Mouse (Mus musculus): ENCODE measurements around the gene Tmem251. TPM values are rescaled to one million over a fixed set of nuclear protein-coding genes. Genes with fewer than 3 reads are reported as not detected.
A peak's percentile ranks its signal among the peaks of the same experiment; 100 is the strongest.

Gene Tmem251
- total RNA-seq, 2 experiments from 2014 or later, result 9.7 to 13.9 TPM

DNA sequence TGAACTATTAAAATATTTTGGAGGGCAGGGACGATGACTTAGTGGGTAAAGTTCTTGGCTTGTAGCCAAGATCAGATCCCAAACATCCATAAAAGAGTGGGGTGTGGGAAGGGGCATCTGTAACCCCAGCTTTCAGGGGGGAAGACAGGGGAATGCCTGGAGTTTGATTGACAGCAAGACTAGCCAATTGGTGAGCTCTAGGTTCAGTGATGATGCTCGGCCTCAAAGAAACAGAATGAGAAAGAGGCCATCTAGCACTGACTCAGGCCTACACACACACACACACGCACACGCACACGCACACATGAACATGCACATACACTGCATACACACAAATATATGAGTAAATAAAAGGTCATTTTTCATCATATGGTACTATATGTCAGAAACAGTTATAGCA lies 33.7 kb upstream of the Tmem251 start:
- ATAC-seq (ENCODE audit: poor library complexity, severe bottlenecking), result no peak

DNA sequence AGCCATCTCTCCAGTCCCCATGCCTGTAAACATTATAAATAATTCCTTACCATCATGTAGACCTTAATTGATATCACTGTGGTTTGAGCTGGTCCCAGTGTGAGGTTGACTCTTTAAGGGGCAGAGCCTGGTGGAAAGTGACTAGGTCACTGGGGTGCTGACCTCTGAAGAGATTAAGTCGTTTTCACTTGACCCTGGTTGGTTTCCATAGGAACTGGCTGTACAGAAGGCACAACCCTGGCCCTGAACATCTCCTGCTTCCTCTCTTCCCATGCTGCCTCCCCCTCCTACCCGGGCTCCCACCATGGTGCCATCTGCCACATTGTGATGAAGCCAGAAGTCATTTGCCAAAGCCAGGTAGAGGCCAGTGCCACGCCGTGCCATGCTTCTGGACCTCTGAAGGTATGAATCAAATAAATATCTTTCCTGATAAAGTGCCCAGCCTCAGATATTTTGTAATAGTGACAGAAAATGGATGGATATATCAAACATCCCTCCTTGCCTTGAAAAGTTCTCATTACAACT lies 32.6 kb upstream of the Tmem251 start:
- ATAC-seq (ENCODE audit: poor library complexity, severe bottlenecking), result no peak

DNA sequence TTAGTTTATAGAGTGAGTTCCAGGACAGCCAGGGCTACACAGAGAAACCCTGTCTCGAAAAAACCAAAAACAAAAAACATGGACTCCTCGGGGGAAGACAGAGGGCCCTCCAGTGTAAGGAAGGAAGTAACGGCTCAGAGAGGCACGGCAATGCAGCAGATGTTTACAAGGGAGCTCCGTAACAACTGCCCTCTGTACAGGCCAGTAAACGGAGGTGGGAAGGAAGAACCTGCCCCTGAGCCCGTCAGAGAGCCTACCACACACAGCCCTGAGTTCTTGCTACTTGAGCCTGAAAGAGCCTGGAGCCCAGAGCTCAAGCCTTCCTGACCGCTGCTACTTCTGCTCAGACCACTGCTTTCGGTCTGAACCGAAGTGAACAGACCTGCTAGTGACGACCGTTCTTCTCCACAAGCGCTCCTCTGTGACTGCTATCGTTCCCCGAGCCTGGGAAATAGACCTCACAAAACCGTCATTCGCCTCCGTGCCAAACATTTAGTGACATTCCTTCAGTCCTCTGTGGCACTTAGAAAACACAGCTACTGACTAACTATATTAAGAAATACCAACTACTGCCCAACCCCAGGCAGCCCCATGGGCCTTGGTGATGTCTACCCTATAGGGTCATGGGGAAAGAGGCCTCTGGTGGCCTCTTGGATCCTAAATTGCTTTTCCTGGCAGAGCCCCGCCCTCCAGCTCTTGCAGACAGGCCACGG lies 30.3 kb upstream of the Tmem251 start:
- ATAC-seq (ENCODE audit: poor library complexity, severe bottlenecking), result peak; percentile 68

DNA sequence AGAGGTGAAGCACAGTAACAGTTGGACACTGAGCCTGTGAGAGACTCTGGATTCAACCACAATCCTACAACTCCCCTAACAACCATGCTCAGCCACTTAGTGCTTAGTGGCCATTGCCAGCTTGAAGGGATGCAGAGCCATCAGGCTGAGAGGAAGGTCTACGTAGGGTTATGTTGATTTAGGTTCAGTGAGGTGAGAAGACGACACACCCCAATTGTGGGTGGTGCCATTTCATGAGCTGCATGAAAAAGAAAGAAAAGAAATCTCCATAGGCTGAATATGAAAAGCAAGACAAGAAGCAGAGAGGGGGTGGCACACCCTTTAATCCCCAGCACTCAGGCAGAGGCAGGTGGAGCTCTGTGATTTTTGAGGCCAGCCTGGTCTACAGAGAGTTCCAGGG lies 29.4 kb upstream of the Tmem251 start:
- no peak for ATAC-seq (ENCODE audit: poor library complexity, severe bottlenecking)

DNA sequence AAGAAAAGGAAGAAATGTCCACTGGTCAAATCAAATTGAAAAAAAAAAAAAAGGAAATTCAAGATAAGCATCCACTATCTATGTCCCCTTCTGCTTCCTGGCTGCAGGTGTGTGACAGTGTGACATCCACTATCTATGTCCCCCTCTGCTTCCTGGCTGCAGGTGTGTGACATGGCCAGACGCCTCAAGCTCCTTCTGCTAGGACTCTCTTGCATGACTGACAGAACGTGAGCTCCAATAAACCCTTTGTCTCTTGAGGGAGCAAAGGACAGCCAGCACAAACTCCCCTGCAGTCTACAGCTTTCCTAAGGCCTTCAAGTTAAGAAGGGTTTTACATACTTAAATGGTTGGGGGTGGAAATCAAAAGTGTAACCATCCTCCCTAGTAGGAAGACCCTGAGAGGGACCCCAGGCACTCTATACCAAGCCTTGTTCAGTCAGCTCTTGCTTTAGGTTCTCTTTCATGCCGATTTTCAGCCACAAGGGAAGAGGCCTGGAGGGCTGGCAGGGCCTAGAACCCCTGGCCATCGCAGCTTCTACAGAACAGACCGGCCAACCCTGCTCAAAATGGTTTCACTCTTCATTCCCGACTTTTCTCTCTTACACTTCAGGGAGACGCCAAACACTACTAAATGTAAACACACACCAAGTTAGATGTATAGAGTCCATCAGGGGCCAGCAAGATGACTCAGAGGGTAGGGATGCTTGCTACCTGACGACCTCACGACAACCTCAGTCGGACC lies 28.7 kb upstream of the Tmem251 start:
- ATAC-seq (ENCODE audit: poor library complexity, severe bottlenecking), result no peak

GRCm38 (mm10) chr12:102719552-102720315 lies 23.8 kb upstream of the Tmem251 start:
- peak; percentile 86 for ATAC-seq (ENCODE audit: poor library complexity, severe bottlenecking)

GRCm38 (mm10) chr12:102722451-102722850 lies 21.1 kb upstream of the Tmem251 start:
- ATAC-seq (ENCODE audit: poor library complexity, severe bottlenecking), result no peak

GRCm38 (mm10) chr12:102722966-102723365 lies 20.6 kb upstream of the Tmem251 start:
- no peak for ATAC-seq (ENCODE audit: poor library complexity, severe bottlenecking)

GRCm38 (mm10) chr12:102723861-102724260 lies 19.7 kb upstream of the Tmem251 start:
- ATAC-seq (ENCODE audit: poor library complexity, severe bottlenecking), result no peak

DNA sequence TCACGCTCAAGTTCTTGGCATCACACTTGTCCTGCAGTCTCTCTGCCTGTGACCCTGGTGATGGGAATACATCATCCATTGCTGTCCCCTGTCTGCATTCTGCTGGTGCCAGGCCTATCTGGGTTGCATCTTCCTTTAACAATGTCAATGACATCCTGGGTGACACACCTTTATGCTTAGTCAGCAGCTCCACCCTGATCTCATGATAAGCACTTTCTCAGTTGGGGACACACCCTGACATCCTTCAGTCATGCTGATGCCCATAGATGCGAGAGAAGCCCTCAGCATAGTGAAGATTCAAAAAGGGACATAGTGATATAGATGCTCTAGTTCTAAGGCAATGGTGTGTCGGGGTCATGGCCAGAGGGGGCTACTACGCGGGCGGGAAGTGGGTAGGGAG lies 18.4 kb upstream of the Tmem251 start:
- no peak for ATAC-seq (ENCODE audit: poor library complexity, severe bottlenecking)

GRCm38 (mm10) chr12:102725761-102726175 lies 17.8 kb upstream of the Tmem251 start:
- no peak for ATAC-seq (ENCODE audit: poor library complexity, severe bottlenecking)

GRCm38 (mm10) chr12:102729855-102730797 lies 13.4 kb upstream of the Tmem251 start:
- peak; percentile 83 for ATAC-seq (ENCODE audit: poor library complexity, severe bottlenecking)

DNA sequence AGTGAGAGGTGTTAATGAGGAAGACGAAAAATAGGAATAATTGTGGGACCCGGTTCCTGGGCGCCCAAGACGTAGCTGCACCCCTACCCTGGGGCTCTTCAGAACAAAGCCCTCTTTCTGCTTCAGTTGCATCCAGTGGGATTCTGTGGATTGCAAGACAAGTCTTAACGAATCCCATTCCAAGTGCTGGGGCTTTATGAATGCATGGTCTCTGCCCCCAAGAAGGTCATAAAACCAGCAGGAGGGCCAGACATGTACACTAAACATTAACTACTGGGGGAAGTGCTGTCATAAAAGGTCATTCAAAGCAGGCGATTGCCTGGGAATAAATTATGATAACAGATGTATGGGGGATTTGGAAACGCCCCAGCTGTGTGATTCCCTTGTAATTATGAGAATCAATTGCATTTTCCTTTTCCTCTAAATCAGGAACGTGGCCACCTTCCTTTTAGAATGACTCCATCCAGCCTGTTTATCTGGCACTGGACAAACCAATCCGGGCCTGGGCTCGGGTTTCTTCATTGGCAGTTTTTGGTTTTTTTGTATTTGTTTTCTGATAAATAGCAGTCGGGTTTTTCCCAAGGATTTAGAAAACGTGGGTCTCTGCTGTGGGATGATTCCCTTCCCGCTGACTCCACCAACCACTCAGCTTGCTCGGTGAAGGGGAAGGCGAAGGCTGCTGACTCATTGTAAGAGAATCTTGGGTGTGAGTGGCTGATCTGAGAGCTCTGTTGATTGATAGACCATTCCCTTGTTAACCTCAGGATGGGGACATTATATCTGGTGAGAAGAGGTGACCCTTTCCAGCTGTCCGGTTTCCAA lies 12.6 kb upstream of the Tmem251 start:
- no peak for ATAC-seq (ENCODE audit: poor library complexity, severe bottlenecking)

DNA sequence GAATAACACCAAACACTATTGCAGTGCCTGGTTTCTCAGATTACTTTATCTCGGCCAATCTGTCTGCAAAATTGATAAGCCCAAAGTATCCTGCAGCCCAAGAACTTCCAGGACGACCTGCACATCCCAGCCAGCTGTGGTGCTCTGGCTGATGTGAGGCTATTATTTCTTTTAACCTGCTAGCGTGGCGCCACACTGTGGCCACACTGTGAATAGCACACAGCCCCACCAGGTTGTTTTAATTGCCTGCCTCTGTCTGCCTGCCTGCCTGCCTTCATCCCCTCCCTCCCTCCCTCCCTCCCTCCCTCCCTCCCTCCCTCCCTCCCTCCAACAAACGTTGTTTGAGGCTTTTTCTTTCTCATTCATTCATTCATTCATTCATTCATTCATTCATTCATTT lies 10.2 kb upstream of the Tmem251 start:
- ATAC-seq (ENCODE audit: poor library complexity, severe bottlenecking), result peak; percentile 81

DNA sequence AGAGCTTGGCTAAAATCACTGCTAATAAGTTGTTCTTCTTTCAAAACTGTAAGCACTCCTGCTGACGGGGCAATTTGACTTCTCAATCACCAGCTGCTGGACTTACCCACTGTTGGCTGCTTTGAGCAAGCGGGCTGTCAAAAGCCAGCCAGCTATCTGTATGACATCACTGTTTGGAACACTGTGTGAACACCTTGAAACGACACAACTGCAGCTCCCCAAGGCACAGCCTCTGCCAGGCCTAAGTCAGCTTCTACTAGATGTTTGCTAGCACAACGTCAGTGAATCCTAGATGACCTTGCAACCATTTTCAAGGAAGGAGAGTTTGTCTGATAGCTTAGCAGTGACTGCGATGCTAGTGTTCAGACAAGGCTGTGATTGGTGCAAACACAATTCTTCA lies 4.5 kb upstream of the Tmem251 start:
- no peak for ATAC-seq (ENCODE audit: poor library complexity, severe bottlenecking)

GRCm38 (mm10) chr12:102740285-102740684 lies 3.3 kb upstream of the Tmem251 start:
- no peak for ATAC-seq (ENCODE audit: poor library complexity, severe bottlenecking)

DNA sequence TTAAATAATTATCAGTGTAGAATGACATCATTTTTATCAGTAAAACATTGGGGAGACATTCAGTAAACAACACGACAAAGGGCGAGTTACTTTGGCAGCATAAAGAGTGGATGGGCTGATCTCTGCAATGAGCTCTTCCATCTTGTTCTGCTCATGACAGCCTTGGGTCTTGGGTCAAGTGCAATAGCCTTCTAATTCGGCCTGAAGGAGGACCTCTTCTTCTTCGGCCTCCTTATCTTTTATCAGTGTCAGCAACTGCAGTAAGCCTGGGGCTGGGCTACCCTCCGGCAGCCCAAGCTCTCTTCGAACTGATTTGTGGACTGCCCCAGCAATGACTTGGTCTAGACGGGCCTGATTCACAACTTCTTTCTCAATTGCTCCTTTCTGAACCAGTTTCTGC lies 1.5 kb upstream of the Tmem251 start:
- ATAC-seq (ENCODE audit: poor library complexity, severe bottlenecking), result no peak

GRCm38 (mm10) chr12:102743036-102743588 lies 450 bp upstream of the Tmem251 start:
- ATAC-seq (ENCODE audit: poor library complexity, severe bottlenecking), result no peak

DNA sequence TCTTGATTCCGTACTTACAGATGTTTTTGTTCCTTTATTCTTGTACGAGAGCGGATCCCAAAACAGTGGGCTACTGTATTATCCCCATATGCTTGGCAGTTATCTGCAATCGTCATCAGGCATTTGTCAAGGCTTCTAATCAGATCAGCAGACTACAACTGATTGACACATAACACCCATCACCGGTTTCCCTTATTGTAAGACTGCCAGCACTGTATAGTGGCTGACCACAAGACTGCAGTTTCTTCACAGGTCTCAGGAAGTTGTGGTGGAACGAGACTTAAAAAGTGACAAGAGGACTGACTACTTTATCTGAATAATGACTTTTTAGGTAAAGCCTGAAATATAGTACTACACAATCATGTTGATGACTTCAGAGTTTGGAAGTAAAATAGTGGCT lies 1.3 kb downstream of the Tmem251 start:
- peak; percentile 71 for ATAC-seq (ENCODE audit: poor library complexity, severe bottlenecking)
